Mouse (Mus musculus): ENCODE data around the gene Zfp609. TPM values are rescaled to one million over a fixed set of nuclear protein-coding genes. Genes with fewer than 3 reads are reported as not detected.
A peak's percentile ranks its signal among the peaks of the same experiment; 100 is the strongest.
"Not testable (repeated sequence)": the region's sequence is repeated elsewhere in the genome, so short reads cannot be mapped to it uniquely, and the experiment has no call there.

Gene Zfp609
- polyA plus RNA-seq, 1 experiment from 2014 or later = 12.5 TPM

GRCm38 (mm10) chr9:65689869-65690268, 137.5 kb downstream of the Zfp609 start:
- not testable (repeated sequence) for H3K27me3 ChIP-seq (ENCODE audit: control insufficient read depth, insufficient read depth, low read length); H3K27ac ChIP-seq (ENCODE audit: low read depth, low read length); H3K9me3 ChIP-seq (ENCODE audit: control insufficient read depth, low read length); H3K4me3 ChIP-seq (ENCODE audit: low read depth, low read length); DNase-seq (ENCODE audit: low spot score); H3K9ac ChIP-seq (ENCODE audit: low read depth, low read length); H3K36me3 ChIP-seq (ENCODE audit: control insufficient read depth, insufficient read depth, low read length); H3K4me1 ChIP-seq (replicated peaks; ENCODE audit: control insufficient read depth, insufficient read depth, low read length); ATAC-seq (ENCODE audit: low FRiP score); H3K4me2 ChIP-seq (replicated peaks; ENCODE audit: low read depth, low read length)
- WGBS = 88% methylated on average over 1 of the region's 2 CpGs

GRCm38 (mm10) chr9:65684704-65685103, 142.7 kb downstream of the Zfp609 start:
- no peak overlapping the region for H3K27ac ChIP-seq (ENCODE audit: low read depth, low read length)
- no peaks in the 10 kb centered on the region for H3K27me3 ChIP-seq (ENCODE audit: control insufficient read depth, insufficient read depth, low read length)
- no peaks in the 10 kb centered on the region for H3K4me1 ChIP-seq (replicated peaks; ENCODE audit: control insufficient read depth, insufficient read depth, low read length)
- no peak overlapping the region for H3K9ac ChIP-seq (ENCODE audit: low read depth, low read length)
- H3K4me2 ChIP-seq (replicated peaks; ENCODE audit: low read depth, low read length) = no peak overlapping the region
- no peak overlapping the region for H3K4me3 ChIP-seq (ENCODE audit: low read depth, low read length)
- DNase-seq (ENCODE audit: low spot score) (no peak), ATAC-seq (ENCODE audit: low FRiP score) (no peak)
- WGBS = 94% methylated on average over 2 of the region's 2 CpGs
- no peaks in the 10 kb centered on the region for H3K9me3 ChIP-seq (ENCODE audit: control insufficient read depth, low read length)
- H3K36me3 ChIP-seq (ENCODE audit: control insufficient read depth, insufficient read depth, low read length) = no peaks in the 10 kb centered on the region

GRCm38 (mm10) chr9:65682994-65683393, 144.4 kb downstream of the Zfp609 start:
- DNase-seq (ENCODE audit: low spot score) (peak; percentile 49), ATAC-seq (ENCODE audit: low FRiP score) (no peak)
- Histone ChIP-seq H3K27ac (ENCODE audit: low read depth, low read length) (no peak overlapping the region), H3K36me3 (ENCODE audit: control insufficient read depth, insufficient read depth, low read length) (no peaks in the 10 kb centered on the region), H3K9me3 (ENCODE audit: control insufficient read depth, low read length) (no peaks in the 10 kb centered on the region), H3K4me2 (replicated peaks; ENCODE audit: low read depth, low read length) (no peak overlapping the region), H3K9ac (ENCODE audit: low read depth, low read length) (no peak overlapping the region), H3K4me1 (replicated peaks; ENCODE audit: control insufficient read depth, insufficient read depth, low read length) (no peaks in the 10 kb centered on the region), H3K4me3 (ENCODE audit: low read depth, low read length) (no peak overlapping the region), H3K27me3 (ENCODE audit: control insufficient read depth, insufficient read depth, low read length) (no peaks in the 10 kb centered on the region)
- WGBS = 84% methylated on average over 1 of the region's 1 CpGs

DNA sequence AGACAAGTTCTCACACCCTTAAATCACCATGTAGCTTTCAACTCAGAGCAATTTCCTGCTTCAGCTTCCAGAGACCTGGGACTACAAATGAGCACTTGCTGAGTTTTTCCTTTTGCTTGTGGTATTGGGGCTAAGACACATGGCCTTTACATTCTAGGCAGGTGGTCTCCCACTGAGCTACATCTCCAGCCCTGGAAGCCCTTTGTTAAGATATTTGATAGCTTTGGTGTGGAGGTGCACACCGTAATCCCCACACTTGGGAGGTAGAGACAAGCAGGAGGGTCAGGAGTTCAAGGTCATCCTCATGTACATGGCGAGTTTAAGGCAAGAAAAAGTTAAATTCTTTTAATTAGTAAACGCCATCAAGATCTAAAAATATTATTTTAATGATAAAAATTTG, 145.2 kb downstream of the Zfp609 start:
- DNase-seq (ENCODE audit: low spot score) (no peak), ATAC-seq (ENCODE audit: low FRiP score) (no peak)
- H3K4me3 ChIP-seq (ENCODE audit: low read depth, low read length) = no peak overlapping the region
- H3K36me3 ChIP-seq (ENCODE audit: control insufficient read depth, insufficient read depth, low read length) = no peaks in the 10 kb centered on the region
- H3K27me3 ChIP-seq (ENCODE audit: control insufficient read depth, insufficient read depth, low read length) = no peaks in the 10 kb centered on the region
- peaks cover 2% of the 10 kb centered on the region; the same call in 1 of the 2 replicates for H3K4me1 ChIP-seq (replicated peaks; ENCODE audit: control insufficient read depth, insufficient read depth, low read length)
- no peak overlapping the region for H3K9ac ChIP-seq (ENCODE audit: low read depth, low read length)
- H3K4me2 ChIP-seq (replicated peaks; ENCODE audit: low read depth, low read length) = no peak overlapping the region
- no peaks in the 10 kb centered on the region for H3K9me3 ChIP-seq (ENCODE audit: control insufficient read depth, low read length)
- 87% methylated on average over 3 of the region's 3 CpGs for WGBS
- no peak overlapping the region for H3K27ac ChIP-seq (ENCODE audit: low read depth, low read length)

DNA sequence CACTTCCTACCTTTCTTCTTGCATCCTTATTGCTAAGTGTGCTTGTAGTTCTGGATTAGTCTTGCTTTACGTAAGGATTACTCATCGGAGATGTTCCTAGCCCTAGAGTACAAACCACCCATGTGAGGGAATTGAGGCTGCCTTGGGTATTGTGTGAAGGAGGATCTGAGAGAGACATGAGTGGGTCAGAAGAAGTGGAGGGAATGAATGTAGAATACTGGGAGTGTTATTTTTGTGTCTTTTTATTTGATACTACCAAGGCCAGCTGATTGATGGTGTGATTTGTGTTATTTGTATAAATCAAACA, 145.8 kb downstream of the Zfp609 start:
- H3K9ac ChIP-seq (ENCODE audit: low read depth, low read length) = no peak overlapping the region
- WGBS = 92% methylated on average over 2 of the region's 2 CpGs
- H3K27ac ChIP-seq (ENCODE audit: low read depth, low read length) = no peak overlapping the region
- no peak overlapping the region for H3K4me3 ChIP-seq (ENCODE audit: low read depth, low read length)
- H3K4me1 ChIP-seq (replicated peaks; ENCODE audit: control insufficient read depth, insufficient read depth, low read length) = peaks cover 5% of the 10 kb centered on the region; the same call in 1 of the 2 replicates
- H3K4me2 ChIP-seq (replicated peaks; ENCODE audit: low read depth, low read length) = no peak overlapping the region
- no peaks in the 10 kb centered on the region for H3K9me3 ChIP-seq (ENCODE audit: control insufficient read depth, low read length)
- H3K27me3 ChIP-seq (ENCODE audit: control insufficient read depth, insufficient read depth, low read length) = no peaks in the 10 kb centered on the region
- DNase-seq (ENCODE audit: low spot score) = no peak
- H3K36me3 ChIP-seq (ENCODE audit: control insufficient read depth, insufficient read depth, low read length) = no peaks in the 10 kb centered on the region
- ATAC-seq (ENCODE audit: low FRiP score) = no peak

DNA sequence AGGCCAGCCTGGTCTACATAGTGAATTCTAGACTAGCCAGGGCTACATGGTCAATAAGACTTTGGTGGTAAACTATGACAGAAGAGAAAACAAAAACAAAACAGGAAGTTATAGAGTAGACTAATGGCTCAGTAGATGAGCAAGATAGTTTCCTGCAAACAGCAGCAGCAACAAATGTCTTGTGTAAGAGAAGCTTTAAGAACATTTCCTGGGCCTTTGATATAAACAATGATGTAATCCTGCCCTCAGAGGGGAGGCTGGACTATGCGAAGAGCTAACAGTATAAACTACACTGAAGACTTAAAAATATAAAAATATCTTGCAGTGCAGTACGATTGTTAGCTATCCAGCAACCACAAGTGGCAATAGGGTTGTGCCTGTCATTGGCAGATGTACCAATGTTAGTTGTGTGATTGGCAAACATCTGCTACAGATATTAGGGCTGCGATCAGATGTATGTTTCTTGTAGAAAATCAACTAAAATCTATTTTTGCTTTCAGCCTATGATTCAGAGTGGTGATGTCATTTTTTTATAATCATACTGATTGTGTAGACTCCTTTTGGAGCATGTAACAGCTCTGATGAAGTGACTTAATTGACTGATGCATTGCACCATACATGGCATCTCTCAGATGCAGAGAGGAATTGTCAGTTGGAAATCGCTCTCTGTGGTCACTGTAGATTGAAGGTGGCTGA, 146.3 kb downstream of the Zfp609 start:
- Histone ChIP-seq H3K9ac (ENCODE audit: low read depth, low read length) (no peak overlapping the region), H3K36me3 (ENCODE audit: control insufficient read depth, insufficient read depth, low read length) (no peaks in the 10 kb centered on the region), H3K4me1 (replicated peaks; ENCODE audit: control insufficient read depth, insufficient read depth, low read length) (peaks cover 5% of the 10 kb centered on the region; the same call in 1 of the 2 replicates), H3K4me2 (replicated peaks; ENCODE audit: low read depth, low read length) (no peak overlapping the region), H3K27ac (ENCODE audit: low read depth, low read length) (no peak overlapping the region), H3K4me3 (ENCODE audit: low read depth, low read length) (no peak overlapping the region), H3K27me3 (ENCODE audit: control insufficient read depth, insufficient read depth, low read length) (no peaks in the 10 kb centered on the region), H3K9me3 (ENCODE audit: control insufficient read depth, low read length) (no peaks in the 10 kb centered on the region)
- ATAC-seq (ENCODE audit: low FRiP score) (no peak), DNase-seq (ENCODE audit: low spot score) (no peak)
- WGBS = 89% methylated on average over 4 of the region's 4 CpGs

DNA sequence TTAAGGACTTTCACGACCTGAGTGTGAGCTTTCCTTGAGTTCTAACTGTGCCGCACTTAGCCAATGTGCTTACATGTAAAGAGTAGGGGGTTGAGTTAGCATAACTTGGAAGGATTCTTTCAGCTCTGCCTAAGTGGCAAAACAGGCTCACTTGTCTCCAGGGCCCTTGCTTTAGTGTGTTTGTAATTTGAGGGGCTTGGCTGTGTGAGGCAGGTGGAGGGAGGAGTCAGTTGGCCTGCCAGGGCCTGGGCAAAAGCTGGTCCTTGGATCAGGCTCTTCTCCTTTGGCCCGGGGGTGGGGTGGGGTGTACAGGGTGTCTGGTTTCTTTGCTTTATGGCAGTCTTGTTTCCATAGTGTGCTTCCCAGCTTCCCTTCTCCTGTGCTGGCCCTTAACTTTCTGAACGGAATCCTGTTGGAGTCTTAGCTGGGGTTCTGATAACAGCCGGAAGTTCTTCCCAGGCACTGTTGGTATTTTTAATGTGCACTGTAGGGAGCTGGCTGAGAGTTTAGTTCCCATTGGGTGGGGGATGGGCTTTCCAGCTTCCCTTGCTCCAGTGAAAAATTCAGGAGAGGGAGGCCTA, 148.1 kb downstream of the Zfp609 start:
- peaks cover 5% of the 10 kb centered on the region; the same call in 1 of the 2 replicates for H3K4me1 ChIP-seq (replicated peaks; ENCODE audit: control insufficient read depth, insufficient read depth, low read length)
- DNase-seq (ENCODE audit: low spot score) (no peak), ATAC-seq (ENCODE audit: low FRiP score) (no peak)
- no peaks in the 10 kb centered on the region for H3K27me3 ChIP-seq (ENCODE audit: control insufficient read depth, insufficient read depth, low read length)
- H3K9me3 ChIP-seq (ENCODE audit: control insufficient read depth, low read length) = no peaks in the 10 kb centered on the region
- no peak overlapping the region for H3K27ac ChIP-seq (ENCODE audit: low read depth, low read length)
- no peak overlapping the region for H3K9ac ChIP-seq (ENCODE audit: low read depth, low read length)
- peak overlapping the region; percentile 8 for H3K4me2 ChIP-seq (replicated peaks; ENCODE audit: low read depth, low read length)
- peak overlapping the region; percentile 10; the same call in 1 of the 2 replicates for H3K4me3 ChIP-seq (ENCODE audit: low read depth, low read length)
- WGBS = 32% methylated on average over 5 of the region's 5 CpGs
- H3K36me3 ChIP-seq (ENCODE audit: control insufficient read depth, insufficient read depth, low read length) = no peaks in the 10 kb centered on the region

GRCm38 (mm10) chr9:65677119-65677462, 150.3 kb downstream of the Zfp609 start:
- H3K4me1 ChIP-seq (replicated peaks; ENCODE audit: control insufficient read depth, insufficient read depth, low read length) = peaks cover 5% of the 10 kb centered on the region; the same call in 1 of the 2 replicates

More at GRCm38 (mm10) chr9:65677119-65677462, 150.3 kb downstream of the Zfp609 start:
- H3K4me2 ChIP-seq (replicated peaks; ENCODE audit: low read depth, low read length) = peak overlapping the region; percentile 73
- ATAC-seq (ENCODE audit: low FRiP score) (no peak), DNase-seq (ENCODE audit: low spot score) (no peak)
- H3K9me3 ChIP-seq (ENCODE audit: control insufficient read depth, low read length) = no peaks in the 10 kb centered on the region
- no peaks in the 10 kb centered on the region for H3K36me3 ChIP-seq (ENCODE audit: control insufficient read depth, insufficient read depth, low read length)
- H3K4me3 ChIP-seq (ENCODE audit: low read depth, low read length) = peak overlapping the region; percentile 66
- no peaks in the 10 kb centered on the region for H3K27me3 ChIP-seq (ENCODE audit: control insufficient read depth, insufficient read depth, low read length)
- peak overlapping the region; percentile 66 for H3K9ac ChIP-seq (ENCODE audit: low read depth, low read length)
- WGBS = 1% methylated on average over 3 of the region's 3 CpGs
- H3K27ac ChIP-seq (ENCODE audit: low read depth, low read length) = peak overlapping the region; percentile 6; the same call in 1 of the 2 replicates
